Mouse (Mus musculus) embryo, embryonic 9.5 days (tissue): ENCODE results near the gene Defa36.
"Not testable (repeated sequence)": the region's sequence is repeated elsewhere in the genome, so short reads cannot be mapped to it uniquely, and the experiment has no call there.

Experiments used
- DNase-seq: peaks from one replicate; pipeline ENCODE4 v3.0.0-alpha.2; 2017; ENCODE audit errors: extremely low spot score

Gene Defa36

DNA sequence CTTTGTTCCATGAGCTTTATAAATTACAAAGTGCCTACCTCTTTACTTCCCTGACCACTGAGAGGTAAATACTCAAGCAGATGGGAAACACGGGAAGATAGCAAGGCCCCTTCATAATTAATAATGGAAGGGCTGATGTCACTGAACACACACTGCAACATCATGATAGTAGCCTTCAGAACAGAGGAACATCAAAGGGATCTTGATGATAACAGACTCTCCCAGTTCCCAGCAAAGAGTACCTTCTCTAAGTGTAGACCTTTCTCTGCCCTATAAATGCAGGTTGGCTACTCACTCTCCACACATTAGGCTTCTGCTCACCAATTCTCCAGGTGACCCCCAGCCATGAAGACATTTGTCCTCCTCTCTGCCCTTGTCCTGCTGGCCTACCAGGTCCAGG, at the start of gene Defa36:
Gene Defa36, plus strand, starts transcription at position 301 of the 400 bp plus-strand sequence.
- not testable (repeated sequence) for DNase-seq

DNA sequence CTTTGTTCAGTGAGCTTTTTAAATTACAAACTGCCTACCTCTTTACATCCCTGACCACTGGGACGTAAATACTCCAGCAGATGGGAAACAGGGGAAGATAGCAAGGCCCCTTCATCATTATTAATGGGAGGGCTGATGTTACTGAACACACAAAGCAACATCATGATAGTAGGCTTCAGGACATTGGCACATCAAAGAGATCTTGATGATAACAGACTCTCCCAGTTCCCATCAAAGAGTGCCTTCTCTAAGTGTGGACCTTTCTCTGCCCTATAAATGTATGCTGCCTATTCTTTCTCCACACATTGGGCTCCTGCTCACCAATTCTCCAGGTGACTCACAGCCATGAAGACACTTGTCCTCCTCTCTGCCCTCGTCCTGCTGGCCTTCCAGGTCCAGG, 49.0 kb upstream of the Defa36 start, which contains the start of gene Defa2:
Gene Defa2, plus strand, starts transcription at position 301 of the 400 bp plus-strand sequence.
- DNase-seq, result not testable (repeated sequence)

DNA sequence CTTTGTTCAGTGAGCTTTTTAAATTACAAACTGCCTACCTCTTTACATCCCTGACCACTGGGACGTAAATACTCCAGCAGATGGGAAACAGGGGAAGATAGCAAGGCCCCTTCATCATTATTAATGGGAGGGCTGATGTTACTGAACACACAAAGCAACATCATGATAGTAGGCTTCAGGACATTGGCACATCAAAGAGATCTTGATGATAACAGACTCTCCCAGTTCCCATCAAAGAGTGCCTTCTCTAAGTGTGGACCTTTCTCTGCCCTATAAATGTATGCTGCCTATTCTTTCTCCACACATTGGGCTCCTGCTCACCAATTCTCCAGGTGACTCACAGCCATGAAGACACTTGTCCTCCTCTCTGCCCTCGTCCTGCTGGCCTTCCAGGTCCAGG, 35.7 kb upstream of the Defa36 start, which contains the start of gene Defa33:
Gene Defa33, plus strand, starts transcription at position 301 of the 400 bp plus-strand sequence.
- not testable (repeated sequence) for DNase-seq

DNA sequence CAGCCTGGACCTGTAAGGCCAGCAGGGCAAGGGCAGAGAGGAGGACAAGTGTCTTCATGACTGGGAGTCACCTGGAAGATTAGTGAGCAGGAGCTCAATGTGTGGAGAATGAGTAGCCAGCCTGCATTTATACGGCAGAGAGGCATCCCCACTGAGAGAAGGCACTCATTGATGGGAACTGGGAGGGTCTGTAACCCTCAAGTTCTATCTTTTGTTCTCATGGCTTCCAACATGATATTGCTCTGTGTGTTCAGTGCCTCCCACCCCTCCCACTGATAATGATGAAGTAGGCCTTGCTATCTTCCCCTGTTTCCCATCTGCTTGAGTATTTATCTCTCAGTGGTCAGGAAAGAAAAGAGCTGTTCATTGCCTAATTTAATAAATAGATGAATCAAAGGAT, 29.2 kb downstream of the Defa36 start, which contains the start of gene Gm7849:
Gene Gm7849, minus strand, starts transcription at position 101 of the 400 bp plus-strand sequence.
- DNase-seq, result not testable (repeated sequence)
